Mouse (Mus musculus) G1E (cell line): Measurements from ENCODE around the gene Irak2. TPM values are rescaled to one million over a fixed set of nuclear protein-coding genes. Genes with fewer than 3 reads are reported as not detected.

Experiments
- ATAC-seq: 2 replicates; pipeline ENCODE4 v1.8.0; 2016; ENCODE audit warnings: mild to moderate bottlenecking; ENCODE audit not compliant: insufficient number of reproducible peaks, poor library complexity, low FRiP score, severe bottlenecking; ENCODE audit errors: extremely low read depth
- DNase-seq: peaks from one replicate; pipeline ENCODE4 v3.0.0; 2012; ENCODE audit warnings: low spot score
- H3K27me3 ChIP-seq: 2 replicates; pipeline ENCODE4 v1.6.1; 2012; ENCODE audit warnings: mild to moderate bottlenecking, low read length, inconsistent platforms; ENCODE audit not compliant: insufficient read depth
- H3K36me3 ChIP-seq: replicated peaks from 2 replicates; pipeline ENCODE3; 2012; ENCODE audit warnings: mild to moderate bottlenecking, inconsistent platforms
- H3K4me1 ChIP-seq: 2 replicates; pipeline ENCODE4 v1.6.1; 2012; ENCODE audit warnings: low read depth, low read length, inconsistent platforms, mixed read lengths; ENCODE audit not compliant: insufficient read depth
- H3K4me3 ChIP-seq: 2 replicates; pipeline ENCODE4 v1.5.1; 2012; ENCODE audit warnings: low read depth, mild to moderate bottlenecking, inconsistent platforms, low read length, moderate library complexity, mixed read lengths
- H3K9me3 ChIP-seq: replicated peaks from 2 replicates; pipeline ENCODE4 v1.6.1; 2012; ENCODE audit warnings: inconsistent platforms
- CTCF ChIP-seq: IDR thresholded peaks from 2 replicates; pipeline ENCODE4 v1.5.1; 2012; ENCODE audit warnings: low read depth, low read length, inconsistent platforms, mixed read lengths
- GATA1 ChIP-seq: IDR thresholded peaks from 2 replicates; pipeline ENCODE4 v1.6.1; 2012; ENCODE audit warnings: borderline replicate concordance, low read length, inconsistent platforms, mixed read lengths
- GATA2 ChIP-seq: IDR thresholded peaks from 2 replicates; pipeline ENCODE4 v1.6.1; 2012; ENCODE audit warnings: low read depth, low read length, inconsistent platforms, borderline replicate concordance
- POLR2AphosphoS5 ChIP-seq: IDR thresholded peaks from 2 replicates; pipeline ENCODE4 v1.6.1; 2012; ENCODE audit warnings: low read depth, low read length, inconsistent platforms; ENCODE audit not compliant: insufficient replicate concordance
- TAL1 ChIP-seq: conservative IDR thresholded peaks from 2 replicates; pipeline ENCODE4 v1.6.1; 2012; ENCODE audit warnings: low read depth, low read length, inconsistent platforms, mixed read lengths
- polyA plus RNA-seq: library from polyadenylated mRNA; stranded (reverse); fragments of >175 nt; gene quantifications from 2 replicates; pipeline ENCODE4 v1.2.3, GENCODE M21; 2012
- total RNA-seq, 2 experiments: library from RNA; stranded (forward) in 1 of 2; stranded (reverse) in 1 of 2; fragments of 200-1000 nt in 1 of 2; fragments of >200 nt in 1 of 2; fragmentation: Nextera tagmentation in 1 of 2; gene quantifications; 2 replicates each; pipeline ENCODE4 v1.2.3; 2014 to 2017

Irak2 gene
- total and polyA plus RNA-seq, 3 experiments = 7.4 to 10.9 (median 10.2) TPM

DNA sequence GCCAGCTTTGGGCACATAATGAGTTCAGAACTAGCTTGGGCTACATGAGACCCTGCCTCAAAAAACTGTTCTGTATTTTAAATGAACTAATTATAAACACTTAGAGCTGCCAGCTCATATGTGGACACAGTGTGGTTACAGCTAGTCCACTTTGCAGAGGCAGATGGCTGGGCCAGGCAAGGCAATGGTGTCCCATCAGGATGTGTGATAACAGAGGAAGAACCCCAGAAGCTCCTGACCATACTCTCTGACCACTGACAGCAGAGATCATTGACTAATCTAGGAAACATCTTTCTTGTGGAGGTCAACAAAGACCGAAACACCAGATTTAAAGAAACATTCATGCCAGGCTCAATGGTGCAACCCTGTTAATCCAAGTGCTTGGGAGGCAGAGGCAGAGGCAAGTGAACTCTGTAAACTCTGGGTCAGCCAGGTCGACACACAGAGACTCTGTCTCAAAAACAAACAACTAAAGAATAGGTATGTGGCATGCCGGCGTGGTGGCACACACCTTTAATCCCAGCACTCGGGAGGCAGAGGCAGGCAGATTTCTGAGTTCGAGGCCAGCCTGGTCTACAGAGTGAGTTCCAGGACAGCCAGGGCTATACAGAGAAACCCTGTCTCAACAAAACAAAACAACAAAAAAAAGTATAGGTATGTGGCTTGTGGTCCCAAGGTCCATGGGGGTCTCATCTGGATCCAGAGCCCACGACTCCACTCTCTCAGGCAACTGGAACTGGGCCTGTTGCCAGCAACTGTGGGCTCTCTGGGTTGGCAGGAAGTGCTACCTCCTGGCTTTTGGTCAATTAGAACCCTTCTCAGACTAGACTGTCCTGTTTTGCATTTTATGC is 11.3 kb downstream of the Irak2 start:
- no peaks in the 10 kb centered on the region for H3K9me3 ChIP-seq
- no peak for DNase-seq
- peaks cover 58% of the 10 kb centered on the region for H3K4me1 ChIP-seq
- ATAC-seq = no peak
- no peak overlapping the region; the same call in 1 of the 2 replicates for H3K4me3 ChIP-seq
- TF ChIP-seq TAL1 (no peak), POLR2AphosphoS5 (no peak), GATA1 (no peak)
- H3K27me3 ChIP-seq = no peaks in the 10 kb centered on the region
- peaks cover 45% of the 10 kb centered on the region for H3K36me3 ChIP-seq

DNA sequence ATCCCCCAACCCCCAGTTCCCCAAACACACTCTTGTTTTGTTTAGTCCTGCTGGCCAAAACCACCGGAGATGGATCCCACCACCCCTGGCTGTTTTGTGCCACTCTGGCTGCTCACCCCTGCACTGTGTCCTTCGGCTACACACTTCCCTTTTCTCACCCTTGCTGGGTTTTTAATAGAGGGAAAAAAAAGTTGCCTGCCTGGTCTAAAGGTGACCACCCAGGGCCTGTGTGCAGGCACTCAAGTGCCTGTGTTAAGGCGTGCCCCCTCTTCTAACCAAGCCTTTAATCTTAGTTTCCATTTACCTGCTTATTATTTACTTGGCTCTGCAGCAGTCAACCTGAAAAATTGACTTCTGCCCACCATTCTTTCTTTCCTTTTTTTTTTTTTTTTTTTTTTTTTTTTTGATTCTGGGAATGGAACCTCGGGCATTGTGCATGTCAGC is 12.0 kb downstream of the Irak2 start:
- Histone ChIP-seq H3K4me1 (peaks cover 56% of the 10 kb centered on the region), H3K9me3 (no peaks in the 10 kb centered on the region), H3K4me3 (no peak overlapping the region), H3K27me3 (no peaks in the 10 kb centered on the region), H3K36me3 (peaks cover 43% of the 10 kb centered on the region)
- ATAC-seq (0 out of 2 replicates have a peak, but pooled peaks have one; percentile 25), DNase-seq (peak; percentile 18)
- TF ChIP-seq POLR2AphosphoS5 (no peak), GATA2 (no peak), GATA1 (no peak), CTCF (no peak), TAL1 (no peak)

DNA sequence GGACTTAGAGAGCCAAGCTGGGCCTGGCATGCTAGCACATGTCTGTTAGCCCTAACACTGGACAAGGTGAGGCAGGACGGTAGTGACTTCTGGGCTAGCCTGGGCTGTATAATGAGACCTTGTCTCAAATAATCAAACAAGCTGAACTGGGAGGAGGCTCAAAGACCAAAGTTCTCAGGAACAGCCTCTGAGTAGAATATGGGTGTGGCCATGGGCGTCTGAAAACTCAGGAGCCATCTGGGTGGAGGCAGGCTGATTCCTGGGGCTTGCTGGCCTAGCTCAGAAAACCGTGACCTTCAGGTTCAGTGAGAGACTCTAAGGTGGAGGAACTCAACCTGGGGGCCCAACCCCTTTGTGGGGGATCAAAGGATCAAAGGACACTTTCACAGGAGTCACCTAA is 13.4 kb downstream of the Irak2 start:
- Histone ChIP-seq H3K9me3 (no peaks in the 10 kb centered on the region), H3K4me3 (no peak overlapping the region), H3K27me3 (no peaks in the 10 kb centered on the region), H3K36me3 (peaks cover 42% of the 10 kb centered on the region), H3K4me1 (peaks cover 55% of the 10 kb centered on the region)
- DNase-seq (peak; percentile 17), ATAC-seq (no peak)
- no peak for TF ChIP-seq POLR2AphosphoS5
- TF ChIP-seq GATA2 = no peak
- TF ChIP-seq GATA1 = no peak
- TF ChIP-seq CTCF = no peak
- TF ChIP-seq TAL1 = no peak

DNA sequence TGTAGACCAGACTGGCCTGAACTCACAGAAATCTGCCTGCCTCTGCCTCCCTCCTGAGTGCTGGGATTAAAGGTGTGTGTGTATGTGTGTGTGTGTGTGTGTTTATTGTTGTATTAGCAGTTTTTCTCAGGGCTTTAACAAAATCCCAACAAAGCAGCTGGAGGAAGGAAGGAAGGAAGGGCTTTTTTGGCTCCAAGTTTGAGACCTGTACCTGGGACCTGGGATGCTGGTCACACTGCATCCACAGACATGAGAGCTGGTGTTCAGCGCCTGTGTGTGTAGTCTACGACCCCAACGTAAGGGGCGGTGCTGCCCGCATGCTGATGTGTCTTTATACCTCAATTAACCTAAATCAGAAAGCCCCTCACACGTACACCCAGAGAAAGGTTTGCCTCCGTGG is 15.3 kb downstream of the Irak2 start:
- Histone ChIP-seq H3K9me3 (no peaks in the 10 kb centered on the region), H3K4me1 (peaks cover 42% of the 10 kb centered on the region), H3K36me3 (peaks cover 34% of the 10 kb centered on the region), H3K4me3 (no peak overlapping the region), H3K27me3 (no peaks in the 10 kb centered on the region)
- no peak for TF ChIP-seq CTCF
- TF ChIP-seq POLR2AphosphoS5 = no peak
- TF ChIP-seq GATA2 = no peak
- no peak for TF ChIP-seq TAL1
- no peak for TF ChIP-seq GATA1
- DNase-seq = no peak
- no peak for ATAC-seq

DNA sequence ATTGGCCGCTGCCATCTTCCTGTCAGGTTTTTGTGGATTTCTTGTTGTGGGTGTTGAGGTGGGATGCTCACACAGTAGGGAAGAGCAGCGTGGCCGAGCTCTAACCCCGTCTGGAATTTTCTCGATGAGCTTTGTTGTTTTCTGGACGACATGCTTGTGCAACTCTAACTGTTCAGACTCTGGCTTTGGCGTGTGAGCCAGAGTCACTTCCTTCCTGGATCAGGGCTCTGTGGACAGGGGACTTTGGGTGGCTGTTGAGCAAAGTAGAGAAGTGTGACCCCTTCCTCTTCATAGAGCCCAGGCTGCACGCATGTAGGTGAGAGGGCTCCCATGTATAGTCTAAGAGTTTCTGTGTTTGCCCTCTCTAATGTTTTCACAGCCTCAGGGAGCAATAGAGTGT is 15.8 kb downstream of the Irak2 start:
- Histone ChIP-seq H3K4me3 (no peak overlapping the region), H3K9me3 (no peaks in the 10 kb centered on the region), H3K4me1 (peaks cover 37% of the 10 kb centered on the region), H3K27me3 (no peaks in the 10 kb centered on the region), H3K36me3 (peaks cover 32% of the 10 kb centered on the region)
- ATAC-seq = no peak
- DNase-seq = no peak
- no peak for TF ChIP-seq CTCF
- TF ChIP-seq GATA2 = no peak
- no peak for TF ChIP-seq POLR2AphosphoS5
- TF ChIP-seq GATA1 = no peak
- no peak for TF ChIP-seq TAL1

DNA sequence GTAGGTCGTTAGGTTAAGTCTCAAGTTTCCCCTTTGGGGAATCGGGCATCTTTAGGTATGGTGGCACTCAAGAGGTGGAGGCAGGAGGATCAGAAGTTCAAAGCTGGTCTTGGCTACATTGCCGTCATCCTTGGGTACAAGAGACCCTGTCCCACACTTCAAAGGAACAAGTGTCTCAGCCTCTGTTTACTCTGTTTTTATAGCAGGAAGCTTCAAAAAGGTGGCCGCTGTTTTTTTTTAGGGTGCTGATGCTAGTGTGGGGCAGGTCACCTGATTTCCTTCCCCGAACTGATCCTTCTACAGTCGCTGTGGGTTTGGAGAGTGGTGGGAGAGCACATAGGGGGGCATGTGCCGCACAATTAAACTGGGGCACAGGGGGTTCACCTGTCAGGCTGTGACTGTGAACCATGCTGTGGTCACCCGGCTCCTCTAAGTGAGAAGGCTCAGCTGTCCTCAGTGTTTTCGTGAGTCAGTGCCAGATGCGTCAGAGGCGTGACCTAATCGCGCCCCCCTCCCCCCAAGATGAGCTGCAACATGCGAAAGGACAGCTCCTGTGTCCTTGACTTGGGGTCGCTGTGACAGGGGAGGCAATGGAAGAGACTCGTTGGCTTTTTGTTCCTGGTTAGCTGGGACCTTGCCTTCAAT is 16.6 kb downstream of the Irak2 start:
- TF ChIP-seq GATA1 = no peak
- no peak for TF ChIP-seq POLR2AphosphoS5
- no peak for TF ChIP-seq CTCF
- no peak for TF ChIP-seq GATA2
- no peak for TF ChIP-seq TAL1
- no peaks in the 10 kb centered on the region for H3K9me3 ChIP-seq
- no peaks in the 10 kb centered on the region for H3K27me3 ChIP-seq
- H3K36me3 ChIP-seq = peaks cover 32% of the 10 kb centered on the region
- H3K4me1 ChIP-seq = peaks cover 29% of the 10 kb centered on the region
- ATAC-seq = no peak
- DNase-seq = no peak
- H3K4me3 ChIP-seq = no peak overlapping the region
